ENCODE assay signal across 25 mouse cellular contexts in the genomic region with DNA sequence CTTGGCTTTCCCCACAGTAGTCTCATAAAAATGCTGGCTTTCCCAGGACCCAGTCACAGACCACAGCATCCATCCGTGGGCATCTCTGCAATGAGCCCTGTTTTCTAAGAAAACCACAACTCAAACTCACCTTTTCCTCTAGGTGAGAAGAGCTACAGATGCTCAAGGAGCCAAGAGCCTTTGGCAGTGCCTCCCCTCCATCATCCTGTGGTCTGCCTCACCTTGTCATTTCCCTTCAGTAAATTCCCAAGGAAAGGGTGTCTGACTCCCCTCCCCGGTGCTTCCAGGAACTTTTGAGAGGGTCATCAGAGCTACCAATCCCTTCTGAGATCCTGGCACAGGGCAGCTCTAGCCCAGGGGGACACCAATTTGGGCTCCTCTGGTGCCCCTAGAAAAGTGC. TPM values are rescaled to one million over a fixed set of nuclear protein-coding genes. Genes with fewer than 3 reads are reported as not detected.
A peak's percentile ranks its signal among the peaks of the same experiment; 100 is the strongest.
DNase-seq lines count a peak whose midpoint lies in the region; ATAC-seq and TF ChIP-seq lines count a peak whose summit lies in the region.
"Had no signal": no experiment of that assay in that cellular context is flagged by ENCODE, and none has a peak within 500 bp of the region (broad histone marks: within the 10 kb centered on the region; RNA-seq: fewer than 3 reads in every experiment).

No protein-coding gene starts in this region.

- peaks cover 12% of the 10 kb centered on the region for H3K27me3 ChIP-seq in lung, embryonic 14.5 days (ENCODE audit: insufficient read depth, low read length)
- H3K27me3 ChIP-seq in G1E (ENCODE audit: insufficient read depth, low read length): no peaks in the 10 kb centered on the region
- peaks cover 5% of the 10 kb centered on the region; the same call in 1 of the 2 replicates for H3K27me3 ChIP-seq in liver, embryonic 13.5 days

- TF ChIP-seq CTCF in lung, embryonic 14.5 days (IDR thresholded peaks at IDR 0.05; ENCODE audit: low read depth): no peak
- TF ChIP-seq CTCF in lung, adult 2 months (IDR thresholded peaks at IDR 0.05; ENCODE audit: insufficient read depth, low read length): no peak
- no peak for TF ChIP-seq CTCF in G1E (IDR thresholded peaks at IDR 0.05; ENCODE audit: low read depth, low read length)

- no peaks in the 10 kb centered on the region for H3K36me3 ChIP-seq in lung, embryonic 14.5 days (ENCODE audit: insufficient read depth)
- peaks cover 45% of the 10 kb centered on the region for H3K36me3 ChIP-seq in G1E (replicated peaks)
- peaks cover 27% of the 10 kb centered on the region for H3K36me3 ChIP-seq in liver, embryonic 13.5 days
- H3K36me3 ChIP-seq: embryonic facial prominence, embryonic 15.5 days; heart, embryonic 15.5 days; hindbrain, embryonic 13.5 days; intestine, embryonic 15.5 days; neural tube, embryonic 12.5 days had no signal

- no peak for TF ChIP-seq POLR2A in lung, adult 2 months (IDR thresholded peaks at IDR 0.05; ENCODE audit: borderline replicate concordance, extremely low read depth, low read depth, low read length)

- peak overlapping the region; percentile 23; the same call in 1 of the 2 replicates for H3K4me3 ChIP-seq in lung, embryonic 14.5 days (ENCODE audit: low read depth, low read length)
- no peak overlapping the region for H3K4me3 ChIP-seq in lung, adult 2 months (replicated peaks; ENCODE audit: extremely low read depth, low read depth, low read length)
- H3K4me3 ChIP-seq in G1E (ENCODE audit: low read depth, low read length): peak overlapping the region; percentile 83
- H3K4me3 ChIP-seq in liver, embryonic 13.5 days (replicated peaks): peak overlapping the region; percentile 90
- H3K4me3 ChIP-seq: embryonic facial prominence, embryonic 15.5 days; forebrain, embryonic 13.5 days; heart, embryonic 15.5 days; hindbrain, embryonic 13.5 days; intestine, embryonic 15.5 days; neural tube, embryonic 12.5 days had no signal

- no peak overlapping the region for H3K9ac ChIP-seq in lung, embryonic 14.5 days
- peak overlapping the region; percentile 93 for H3K9ac ChIP-seq in liver, embryonic 13.5 days
- H3K9ac ChIP-seq: embryonic facial prominence, embryonic 15.5 days; forebrain, embryonic 13.5 days; heart, embryonic 15.5 days; hindbrain, embryonic 13.5 days; intestine, embryonic 15.5 days; neural tube, embryonic 12.5 days had no signal

- ATAC-seq in lung, embryonic 14.5 days (ENCODE audit: insufficient read depth): no peak
- no peak for ATAC-seq in G1E (ENCODE audit: extremely low read depth, insufficient number of reproducible peaks, low FRiP score, poor library complexity, severe bottlenecking)
- ATAC-seq in liver, embryonic 13.5 days (ENCODE audit: low read depth): no peak
- ATAC-seq: activated CD4-positive, CD25-positive, alpha-beta regulatory T cell, adult 4 months; forebrain, embryonic 13.5 days; intestine, embryonic 15.5 days; lung, postnatal 0 days; Patski had no signal

- H3K4me1 ChIP-seq in lung, embryonic 14.5 days (ENCODE audit: insufficient read depth): no peaks in the 10 kb centered on the region
- no peaks in the 10 kb centered on the region for H3K4me1 ChIP-seq in lung, adult 2 months (ENCODE audit: control insufficient read depth, insufficient read depth, low read length)
- peaks cover 63% of the 10 kb centered on the region for H3K4me1 ChIP-seq in G1E (ENCODE audit: insufficient read depth, low read depth, low read length)
- H3K4me1 ChIP-seq in liver, embryonic 13.5 days (replicated peaks): peaks cover 57% of the 10 kb centered on the region
- H3K4me1 ChIP-seq: embryonic facial prominence, embryonic 15.5 days; neural tube, embryonic 12.5 days had no signal

- DNase-seq in heart, adult 11 months: peak; percentile 83
- no peak for DNase-seq in heart, postnatal 4 days
- DNase-seq in lung, embryonic 14.5 days: no peak
- no peak for DNase-seq in lung, adult 2 months
- no peak for DNase-seq in G1E (ENCODE audit: low spot score)
- no peak for DNase-seq in liver, embryonic 13.5 days
- DNase-seq in adrenal gland, adult 2 months: no peak
- no peak for DNase-seq in embryo, embryonic 11 days
- DNase-seq: cerebellum, adult 9-10 months; gastrocnemius, postnatal 25 days; right cerebral cortex, postnatal 14 days; thymus, adult 18-20 months had no signal

- H3K4me2 ChIP-seq in lung, embryonic 14.5 days: no peak overlapping the region
- H3K4me2 ChIP-seq in liver, embryonic 13.5 days: peak overlapping the region; percentile 90
- H3K4me2 ChIP-seq: embryonic facial prominence, embryonic 15.5 days; forebrain, embryonic 13.5 days; hindbrain, embryonic 13.5 days; intestine, embryonic 15.5 days; neural tube, embryonic 12.5 days had no signal

- no peaks in the 10 kb centered on the region for H3K9me3 ChIP-seq in lung, embryonic 14.5 days (ENCODE audit: low read depth, low read length)
- no peaks in the 10 kb centered on the region for H3K9me3 ChIP-seq in G1E (replicated peaks)
- no peaks in the 10 kb centered on the region for H3K9me3 ChIP-seq in liver, embryonic 13.5 days (replicated peaks)
- H3K9me3 ChIP-seq: embryonic facial prominence, embryonic 15.5 days; forebrain, embryonic 13.5 days; heart, embryonic 15.5 days; hindbrain, embryonic 13.5 days; intestine, embryonic 15.5 days; neural tube, embryonic 12.5 days had no signal

- WGBS in lung, embryonic 14.5 days: 33% methylated on average over 2 of the region's 2 CpGs
- 12% methylated on average over 2 of the region's 2 CpGs for WGBS in lung, adult 2 months
- 5% methylated on average over 2 of the region's 2 CpGs for WGBS in liver, embryonic 13.5 days (ENCODE audit: insufficient replicate concordance)

- no peak overlapping the region for H3K27ac ChIP-seq in lung, embryonic 14.5 days (ENCODE audit: low read depth)
- peak overlapping the region; percentile 99 for H3K27ac ChIP-seq in liver, embryonic 13.5 days
- H3K27ac ChIP-seq: embryonic facial prominence, embryonic 15.5 days; forebrain, embryonic 13.5 days; heart, embryonic 15.5 days; hindbrain, embryonic 13.5 days; intestine, embryonic 15.5 days; neural tube, embryonic 12.5 days had no signal

RNA-seq across cellular contexts. Expression of gene Gfi1b, which starts 0.7 kb away (rescaled TPM):
- not detected for total RNA-seq in heart, postnatal 4 days (2021)
- polyA plus RNA-seq in lung, embryonic 14.5 days (2014; fragmentation: Nextera tagmentation; extraction: Ambion mirVana): 0.51 and 0.69 TPM in 2 replicates
- polyA plus RNA-seq in lung, adult 2 months (2012; rRNA removed): 0.66 and 0.79 TPM in 2 replicates
- 537 and 588 TPM in 2 replicates for total RNA-seq in G1E (2014; fragmentation: Nextera tagmentation)
- 104 and 131 TPM in 2 replicates for total RNA-seq in G1E (2017)
- 649 and 739 TPM in 2 replicates for polyA plus RNA-seq in G1E (2012)
- 99.2 and 109 TPM in 2 replicates for polyA plus RNA-seq in liver, embryonic 13.5 days (2015; fragmentation: Nextera tagmentation; extraction: Ambion mirVana)
- total RNA-seq in adrenal gland, adult 2 months (2021): not detected
- polyA plus RNA-seq in adrenal gland, adult 2 months (2012; rRNA removed): 0.15 and 0.22 TPM in 2 replicates
- total RNA-seq: gastrocnemius, postnatal 25 days had no signal
- polyA plus RNA-seq: embryonic facial prominence, embryonic 15.5 days; Patski had no signal

RNA-seq across cellular contexts. Expression of gene Tsc1, which starts 19.9 kb away (rescaled TPM):
- total RNA-seq in heart, postnatal 4 days (2021): 10 to 100 TPM; 16.4 to 17.5 TPM
- 19.9 and 22.2 TPM in 2 replicates for polyA plus RNA-seq in lung, embryonic 14.5 days (2014; fragmentation: Nextera tagmentation; extraction: Ambion mirVana)
- polyA plus RNA-seq in lung, adult 2 months (2012; rRNA removed): 10.2 and 14.7 TPM in 2 replicates
- total RNA-seq in G1E (2014; fragmentation: Nextera tagmentation) (35.7 and 39.0 TPM in 2 replicates), G1E (2017) (22.1 and 26.6 TPM in 2 replicates)
- polyA plus RNA-seq in G1E (2012): 3.5 and 5.8 TPM in 2 replicates
- polyA plus RNA-seq in liver, embryonic 13.5 days (2015; fragmentation: Nextera tagmentation; extraction: Ambion mirVana): 7.8 and 8.4 TPM in 2 replicates
- 10 to 100 TPM; 17.8 to 19.3 TPM for total RNA-seq in adrenal gland, adult 2 months (2021)
- 7.8 and 8.3 TPM in 2 replicates for polyA plus RNA-seq in adrenal gland, adult 2 months (2012; rRNA removed)

RNA-seq across cellular contexts. Expression of gene Gtf3c5, which starts 37.6 kb away (rescaled TPM):
- total RNA-seq in heart, postnatal 4 days (2021): 10 to 100 TPM; 17.8 to 18.3 TPM
- polyA plus RNA-seq in lung, embryonic 14.5 days (2014; fragmentation: Nextera tagmentation; extraction: Ambion mirVana): 33.9 and 41.9 TPM in 2 replicates
- 21.6 and 27.3 TPM in 2 replicates for polyA plus RNA-seq in lung, adult 2 months (2012; rRNA removed)
- total RNA-seq in G1E (2014; fragmentation: Nextera tagmentation) (60.2 and 60.9 TPM in 2 replicates), G1E (2017) (16.6 and 19.0 TPM in 2 replicates)
- polyA plus RNA-seq in G1E (2012): 19.6 and 26.0 TPM in 2 replicates
- 16.9 and 19.3 TPM in 2 replicates for polyA plus RNA-seq in liver, embryonic 13.5 days (2015; fragmentation: Nextera tagmentation; extraction: Ambion mirVana)
- total RNA-seq in adrenal gland, adult 2 months (2021): 10 to 100 TPM; 15.4 to 21.6 TPM
- polyA plus RNA-seq in adrenal gland, adult 2 months (2012; rRNA removed): 14.8 and 16.0 TPM in 2 replicates

RNA-seq across cellular contexts. Expression of gene Cel, which starts 57.9 kb away (rescaled TPM):
- not detected for total RNA-seq in heart, postnatal 4 days (2021)
- polyA plus RNA-seq in lung, embryonic 14.5 days (2014; fragmentation: Nextera tagmentation; extraction: Ambion mirVana): not detected in 2 replicates
- polyA plus RNA-seq in lung, adult 2 months (2012; rRNA removed): 0.12 and 3.3 TPM in 2 replicates
- total RNA-seq in G1E (2014; fragmentation: Nextera tagmentation) (not detected in 2 replicates), G1E (2017) (not detected in 2 replicates)
- not detected in 2 replicates for polyA plus RNA-seq in G1E (2012)
- polyA plus RNA-seq in liver, embryonic 13.5 days (2015; fragmentation: Nextera tagmentation; extraction: Ambion mirVana): 0.05 and 0.34 TPM in 2 replicates
- under 1 TPM in 1 of 2 experiments, not detected in 1; 0.14 TPM for total RNA-seq in adrenal gland, adult 2 months (2021)
- polyA plus RNA-seq in adrenal gland, adult 2 months (2012; rRNA removed): 0.06 TPM in 1 of 2 replicates, not detected in the other
- total RNA-seq: gastrocnemius, postnatal 25 days; megakaryocyte progenitor cell, adult 5-6 weeks; monocyte, adult 5-6 weeks had no signal
- polyA plus RNA-seq: activated CD4-positive, CD25-positive, alpha-beta regulatory T cell, adult 4 months; forebrain, embryonic 13.5 days; kidney, embryonic 14.5 days; limb, embryonic 11.5 days; lung, postnatal 0 days; neural tube, embryonic 12.5 days; Patski had no signal

Comparison
In these comparisons a context has a peak if more than half of its experiments do, and no peak if none do; other contexts are left out.
1. RNA of gene Gfi1b, which starts 0.7 kb away (polyA plus RNA-seq): 649 to 739 TPM in G1E and 99.2 to 109 TPM in liver, embryonic 13.5 days; 0.66 to 0.79 TPM in lung, adult 2 months, 0.51 to 0.69 TPM in lung, embryonic 14.5 days and 0.15 to 0.22 TPM in adrenal gland, adult 2 months; every median in the first group is over 10 times any median in the second.